Comparison of ENCODE assay signal across 26 mouse cellular contexts in the genomic region with DNA sequence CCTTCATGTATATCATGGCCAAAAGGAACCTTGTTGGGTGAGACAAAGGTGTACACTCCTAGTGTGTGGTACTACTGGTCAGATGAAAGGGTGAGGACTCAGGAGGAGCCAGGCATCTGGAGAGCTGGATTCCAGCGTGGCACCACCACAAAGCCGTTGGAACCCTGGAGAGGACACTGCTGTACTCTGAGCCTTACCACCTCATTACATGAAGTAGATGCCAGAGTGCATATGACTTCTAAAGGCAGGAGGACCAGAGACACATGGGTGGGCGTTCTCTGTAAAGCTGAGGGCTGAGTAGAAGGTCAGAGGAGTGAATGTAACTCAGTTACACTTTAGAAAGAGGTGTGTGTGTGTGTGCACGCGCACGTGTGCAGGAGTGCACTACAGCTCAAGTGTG. TPM values are rescaled to one million over a fixed set of nuclear protein-coding genes. Genes with fewer than 3 reads are reported as not detected.
A peak's percentile ranks its signal among the peaks of the same experiment; 100 is the strongest.
DNase-seq lines count a peak whose midpoint lies in the region; ATAC-seq and TF ChIP-seq lines count a peak whose summit lies in the region.
"Had no signal": no experiment of that assay in that cellular context is flagged by ENCODE, and none has a peak within 500 bp of the region (broad histone marks: within the 10 kb centered on the region; RNA-seq: fewer than 3 reads in every experiment).

No protein-coding gene starts in this region.

- no peaks in the 10 kb centered on the region for H3K36me3 ChIP-seq in heart, embryonic 12.5 days
- no peaks in the 10 kb centered on the region for H3K36me3 ChIP-seq in heart, embryonic 16.5 days (ENCODE audit: control insufficient read depth, insufficient read depth)
- H3K36me3 ChIP-seq in myocyte (ENCODE audit: control insufficient read depth, insufficient read depth): no peaks in the 10 kb centered on the region
- H3K36me3 ChIP-seq: embryonic facial prominence, embryonic 10.5 days; G1E; hindbrain, embryonic 13.5 days had no signal

- H3K79me2 ChIP-seq in myocyte (ENCODE audit: control insufficient read depth, insufficient read depth): no peaks in the 10 kb centered on the region

- WGBS in heart, embryonic 12.5 days: 78% methylated on average over 6 of the region's 6 CpGs
- 78% methylated on average over 6 of the region's 6 CpGs for WGBS in heart, embryonic 16.5 days

- ATAC-seq in frontal cortex, adult (ENCODE audit: low TSS enrichment): peak; percentile 32; the same call in 1 of the 2 replicates
- no peak for ATAC-seq in heart, embryonic 12.5 days (ENCODE audit: insufficient number of reproducible peaks, low FRiP score)
- 0 out of 2 replicates have a peak, but pooled peaks have one; percentile 38 for ATAC-seq in heart, embryonic 16.5 days (replicated peaks; ENCODE audit: extremely low read depth, insufficient read depth, low FRiP score)
- ATAC-seq: CD4-positive, CD25-positive, alpha-beta regulatory T cell, adult 4 months; forebrain, embryonic 13.5 days; forebrain, postnatal 0 days; hindbrain, postnatal 0 days had no signal

- H3K4me2 ChIP-seq in heart, embryonic 12.5 days: no peak overlapping the region
- H3K4me2 ChIP-seq in heart, embryonic 16.5 days (ENCODE audit: low read depth, low read length): no peak overlapping the region
- H3K4me2 ChIP-seq in myocyte (ENCODE audit: low read depth): peak overlapping the region; percentile 23
- H3K4me2 ChIP-seq: forebrain, embryonic 13.5 days; hindbrain, embryonic 13.5 days had no signal

- no peak for TF ChIP-seq POLR2A in myocyte (IDR thresholded peaks at IDR 0.05; ENCODE audit: insufficient read length, low read depth)

- no peak overlapping the region for H3K9ac ChIP-seq in heart, embryonic 12.5 days
- H3K9ac ChIP-seq in heart, embryonic 16.5 days (ENCODE audit: low read length): no peak overlapping the region
- H3K9ac ChIP-seq: forebrain, embryonic 13.5 days; forebrain, postnatal 0 days; hindbrain, embryonic 13.5 days had no signal

- no peaks in the 10 kb centered on the region for H3K9me3 ChIP-seq in heart, embryonic 12.5 days (replicated peaks)
- no peaks in the 10 kb centered on the region for H3K9me3 ChIP-seq in heart, embryonic 16.5 days (replicated peaks; ENCODE audit: control insufficient read depth, low read length)
- H3K9me3 ChIP-seq: embryonic facial prominence, embryonic 10.5 days; forebrain, embryonic 13.5 days; G1E; hindbrain, embryonic 13.5 days had no signal

- H3K27ac ChIP-seq in heart, embryonic 12.5 days (ENCODE audit: poor library complexity, severe bottlenecking): 0 out of 2 replicates have a peak overlapping the region, but pooled peaks have one; percentile 55
- H3K27ac ChIP-seq in heart, embryonic 16.5 days (ENCODE audit: low read length): peak overlapping the region; percentile 71
- H3K27ac ChIP-seq: embryonic facial prominence, embryonic 10.5 days; forebrain, embryonic 13.5 days; hindbrain, embryonic 13.5 days; hindbrain, postnatal 0 days had no signal

- H3K4me1 ChIP-seq in heart, embryonic 12.5 days (replicated peaks): peaks cover 16% of the 10 kb centered on the region
- peaks cover 10% of the 10 kb centered on the region; the same call in 1 of the 2 replicates for H3K4me1 ChIP-seq in heart, embryonic 16.5 days (ENCODE audit: control insufficient read depth, insufficient read depth, low read length)
- H3K4me1 ChIP-seq: forebrain, embryonic 13.5 days; hindbrain, embryonic 13.5 days had no signal

- no peaks in the 10 kb centered on the region for H3K27me3 ChIP-seq in heart, embryonic 12.5 days (replicated peaks)
- H3K27me3 ChIP-seq in heart, embryonic 16.5 days (ENCODE audit: control insufficient read depth, insufficient read depth, low read length): no peaks in the 10 kb centered on the region
- H3K27me3 ChIP-seq in myocyte (ENCODE audit: control insufficient read depth, insufficient read depth, insufficient read length): peaks cover 24% of the 10 kb centered on the region
- H3K27me3 ChIP-seq: forebrain, embryonic 13.5 days; hindbrain, embryonic 13.5 days had no signal

- no peak overlapping the region for H3ac ChIP-seq in myocyte (ENCODE audit: control insufficient read depth, insufficient read length)

- no peak for DNase-seq in frontal cortex, postnatal 36 days (ENCODE audit: low spot score in 2 of 2)
- no peak for DNase-seq in heart, postnatal 25 days (ENCODE audit: low spot score)
- DNase-seq in heart, postnatal 4 days: no peak
- DNase-seq: adrenal gland, adult 8-10 months; B cell, adult 2 months; cerebellum, adult 2 months; cerebellum, postnatal 10 days; forebrain, postnatal 0 days; gastrocnemius, postnatal 36 days; kidney, adult 11 months; kidney, adult 9 months had no signal

- no peak overlapping the region for H3K4me3 ChIP-seq in heart, embryonic 12.5 days
- no peak overlapping the region for H3K4me3 ChIP-seq in heart, embryonic 16.5 days (ENCODE audit: low read length)
- H3K4me3 ChIP-seq in myocyte: no peak overlapping the region
- H3K4me3 ChIP-seq: embryonic facial prominence, embryonic 10.5 days; forebrain, embryonic 13.5 days; hindbrain, embryonic 13.5 days had no signal

- intact Hi-C loops in heart, postnatal 25 days (cut with DNase I): no loop called here

TF ChIP-seq in myocyte, 11 proteins besides CTCF, POLR2A, EP300 and RAD21:
- TF ChIP-seq E2F4 (IDR thresholded peaks at IDR 0.05; ENCODE audit: insufficient read depth) (no peak), MYOD1 (IDR thresholded peaks at IDR 0.05; ENCODE audit: control insufficient read depth in 1 of 3, insufficient read length in 2 of 3, low read depth in 2 of 3) (no peak), SRF (IDR thresholded peaks at IDR 0.05; ENCODE audit: control insufficient read depth, insufficient read length, low read depth) (no peak), POLR2AphosphoS2 (IDR thresholded peaks at IDR 0.05; ENCODE audit: insufficient read length, low read depth) (no peak), TCF12 (IDR thresholded peaks at IDR 0.05; ENCODE audit: insufficient read depth, poor library complexity, severe bottlenecking) (no peak), MAX (IDR thresholded peaks at IDR 0.05; ENCODE audit: low read depth) (no peak), TCF3 (IDR thresholded peaks at IDR 0.05; ENCODE audit: insufficient read length, low read depth) (no peak), USF1 (IDR thresholded peaks at IDR 0.05; ENCODE audit: low read depth) (no peak), REST (IDR thresholded peaks at IDR 0.05; ENCODE audit: insufficient read depth, insufficient read length) (no peak), CEBPB (IDR thresholded peaks at IDR 0.05; ENCODE audit: insufficient read depth, poor library complexity, severe bottlenecking) (no peak), MYOG (IDR thresholded peaks at IDR 0.05; ENCODE audit: control insufficient read depth in 1 of 3, insufficient read depth in 1 of 3, insufficient read length in 2 of 3, low read depth in 2 of 3) (no peak)

RNA-seq across cellular contexts. Expression of gene Slc36a2, which starts 2.9 kb away (rescaled TPM):
- polyA plus RNA-seq in heart, embryonic 12.5 days (2016; fragmentation: Nextera tagmentation; extraction: Ambion mirVana): 2.8 and 3.4 TPM in 2 replicates
- total RNA-seq in heart, postnatal 25 days (2021): 10 to 100 TPM; 14.2 to 14.8 TPM
- polyA plus RNA-seq in heart, embryonic 16.5 days (2015; fragmentation: Nextera tagmentation; extraction: Ambion mirVana): 6.3 and 7.1 TPM in 2 replicates
- total RNA-seq in heart, postnatal 4 days (2021): 1 to 10 TPM; 2.9 to 3.7 TPM
- polyA plus RNA-seq in myocyte (2012; fragmentation: generic; extraction: Trizol): not detected
- total RNA-seq: hematopoietic stem cell, adult 5-6 weeks had no signal
- polyA plus RNA-seq: CD4-positive, CD25-positive, alpha-beta regulatory T cell, adult 4 months; G1E had no signal

RNA-seq across cellular contexts. Expression of gene Slc36a1, which starts 16.4 kb away (rescaled TPM):
- polyA plus RNA-seq in heart, embryonic 12.5 days (2016; fragmentation: Nextera tagmentation; extraction: Ambion mirVana): 0.63 and 1.3 TPM in 2 replicates
- 10 to 100 TPM in 1 of 2 experiments, 1 to 10 TPM in 1; 9.7 to 13.6 TPM for total RNA-seq in heart, postnatal 25 days (2021)
- polyA plus RNA-seq in heart, embryonic 16.5 days (2015; fragmentation: Nextera tagmentation; extraction: Ambion mirVana): 1.9 and 2.0 TPM in 2 replicates
- total RNA-seq in heart, postnatal 4 days (2021): 10 to 100 TPM; 11.6 to 12.0 TPM
- 5.3 TPM for polyA plus RNA-seq in myocyte (2012; fragmentation: generic; extraction: Trizol)

RNA-seq across cellular contexts. Expression of gene Slc36a3, which starts 36.3 kb away (rescaled TPM):
- polyA plus RNA-seq in heart, embryonic 12.5 days (2016; fragmentation: Nextera tagmentation; extraction: Ambion mirVana): not detected in 2 replicates
- total RNA-seq in heart, postnatal 25 days (2021): not detected
- polyA plus RNA-seq in heart, embryonic 16.5 days (2015; fragmentation: Nextera tagmentation; extraction: Ambion mirVana): not detected in 2 replicates
- not detected for total RNA-seq in heart, postnatal 4 days (2021)
- not detected for polyA plus RNA-seq in myocyte (2012; fragmentation: generic; extraction: Trizol)
- total RNA-seq: adrenal gland, adult 8-10 months; adrenal gland, postnatal 36 days; forebrain, postnatal 0 days; gastrocnemius, adult 8-10 months; gastrocnemius, postnatal 36 days; hematopoietic stem cell, adult 5-6 weeks; hindbrain, postnatal 0 days had no signal
- polyA plus RNA-seq: cerebellum, adult 2 months; embryonic facial prominence, embryonic 10.5 days; embryonic facial prominence, embryonic 14.5 days; forebrain, embryonic 13.5 days; forebrain, postnatal 0 days; G1E; hindbrain, embryonic 13.5 days; hindbrain, postnatal 0 days; intestine, embryonic 14.5 days had no signal
